Mouse (Mus musculus) lung, adult 18-20 months (tissue): ENCODE data around the gene Gstz1.

ENCODE experiments used
- DNase-seq, 2 experiments: peaks; one replicate each; pipeline ENCODE4 v3.0.0; 2022; ENCODE audit warnings: mixed read lengths in 2 of 2

Gstz1 gene

DNA sequence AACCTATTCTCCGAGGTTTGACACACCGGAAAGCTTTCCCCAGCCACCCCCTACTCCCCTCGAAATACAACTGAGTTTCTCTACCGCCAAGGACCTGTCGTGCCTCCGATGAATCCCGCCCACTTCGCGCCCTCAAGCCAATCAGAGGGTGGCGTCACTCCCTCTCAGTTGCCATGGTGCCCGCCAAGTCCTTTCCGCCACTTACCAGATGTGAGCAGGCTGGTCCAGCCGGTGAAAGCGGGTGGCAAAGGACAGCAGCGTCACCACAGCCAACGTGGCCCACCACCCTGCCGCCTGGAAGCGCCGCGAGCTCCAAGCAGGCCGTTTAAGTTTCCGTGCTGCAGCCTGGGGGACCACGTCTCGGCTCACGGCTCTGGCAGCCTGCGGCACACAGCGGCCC lies at the start of gene Gstz1:
Gene Gstz1, plus strand, starts transcription at position 200 of the 400 bp plus-strand sequence.
- DNase-seq: peak; percentile 94

DNA sequence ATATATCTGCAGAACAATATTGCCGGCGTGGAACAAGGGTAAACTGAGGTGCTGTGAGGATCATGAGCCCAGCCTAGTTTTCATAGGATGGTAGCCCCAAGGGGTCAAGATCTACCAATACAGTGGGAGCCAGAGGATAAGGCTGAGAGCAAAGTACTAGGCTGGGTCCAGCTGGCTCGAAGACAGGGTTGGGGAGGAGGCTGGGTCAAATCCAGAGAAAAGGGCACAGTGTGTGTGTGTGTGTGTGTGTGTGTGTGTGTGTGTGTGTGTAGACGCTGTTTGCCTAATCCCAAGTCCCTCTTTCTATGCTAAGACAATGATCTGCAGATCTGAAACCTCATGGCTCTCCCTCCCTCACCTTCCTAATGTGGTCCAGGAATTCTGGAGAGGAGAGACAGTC lies 46.6 kb upstream of the Gstz1 start:
- DNase-seq: no peak

DNA sequence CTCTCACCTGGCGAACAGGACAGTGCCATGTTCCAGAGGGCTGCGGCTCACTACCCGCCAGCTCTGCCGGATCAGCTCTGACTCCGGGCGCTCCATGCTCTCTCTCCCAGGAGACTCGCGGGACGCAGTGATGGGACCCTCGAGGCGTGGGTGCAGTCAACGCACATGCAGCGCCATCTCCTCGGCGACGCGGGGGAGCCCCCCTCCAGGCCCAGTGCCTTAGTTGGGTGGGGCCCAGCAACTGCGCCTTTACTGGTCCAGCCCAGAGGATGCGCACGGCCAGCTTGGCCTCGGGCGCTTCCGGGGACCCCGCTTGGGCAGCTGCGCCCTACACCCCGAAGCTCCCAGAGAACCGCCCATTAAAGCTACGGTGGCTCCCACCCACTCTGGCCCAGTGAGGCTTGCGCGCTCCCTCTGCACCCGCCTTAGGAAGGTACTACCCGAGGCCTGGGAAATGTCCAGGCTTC lies 44.8 kb upstream of the Gstz1 start, which contains the start of gene Ngb:
Gene Ngb, minus strand, starts transcription at position 375 of the 467 bp plus-strand sequence.
- peak in 1 of 2 experiments; percentile 5 for DNase-seq

DNA sequence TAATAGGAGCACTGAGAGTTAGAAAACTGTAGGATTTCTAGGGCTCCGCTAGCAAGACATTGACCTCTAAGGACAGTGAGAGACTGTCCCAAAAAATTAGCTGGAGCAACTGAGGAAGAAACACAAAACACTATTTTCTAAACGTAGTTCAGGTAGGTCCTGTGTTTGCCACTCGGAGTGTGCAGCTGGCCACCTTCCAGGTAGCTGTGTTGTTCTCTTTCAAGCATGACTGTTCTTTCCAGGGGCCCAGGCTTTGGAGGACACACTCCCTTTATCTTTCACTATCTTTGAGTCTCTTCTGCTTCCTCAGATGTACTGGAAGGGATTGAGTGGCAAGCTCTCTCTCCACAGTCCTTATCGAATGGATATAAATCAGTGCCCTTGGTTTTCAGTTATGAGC lies 43.5 kb upstream of the Gstz1 start:
- DNase-seq: no peak

DNA sequence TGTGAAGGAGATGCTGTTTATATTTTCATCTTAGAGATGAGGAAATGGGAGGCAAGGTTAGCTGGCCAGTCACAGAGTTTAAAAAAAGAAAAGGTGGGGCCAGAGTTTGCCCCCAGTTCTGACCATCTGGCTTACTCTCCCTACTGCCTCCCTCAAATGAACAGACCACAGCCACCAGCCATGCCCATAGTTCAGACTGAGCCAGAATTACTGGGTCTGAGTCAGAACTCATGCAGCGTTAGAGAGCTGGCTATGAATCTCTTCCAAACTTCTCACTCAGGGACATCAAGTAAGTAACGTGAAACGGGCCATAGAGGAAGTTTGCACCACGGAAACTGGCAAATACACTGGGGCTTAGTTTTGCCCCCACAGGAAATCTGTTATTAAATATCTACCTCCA lies 42.2 kb upstream of the Gstz1 start:
- no peak for DNase-seq

DNA sequence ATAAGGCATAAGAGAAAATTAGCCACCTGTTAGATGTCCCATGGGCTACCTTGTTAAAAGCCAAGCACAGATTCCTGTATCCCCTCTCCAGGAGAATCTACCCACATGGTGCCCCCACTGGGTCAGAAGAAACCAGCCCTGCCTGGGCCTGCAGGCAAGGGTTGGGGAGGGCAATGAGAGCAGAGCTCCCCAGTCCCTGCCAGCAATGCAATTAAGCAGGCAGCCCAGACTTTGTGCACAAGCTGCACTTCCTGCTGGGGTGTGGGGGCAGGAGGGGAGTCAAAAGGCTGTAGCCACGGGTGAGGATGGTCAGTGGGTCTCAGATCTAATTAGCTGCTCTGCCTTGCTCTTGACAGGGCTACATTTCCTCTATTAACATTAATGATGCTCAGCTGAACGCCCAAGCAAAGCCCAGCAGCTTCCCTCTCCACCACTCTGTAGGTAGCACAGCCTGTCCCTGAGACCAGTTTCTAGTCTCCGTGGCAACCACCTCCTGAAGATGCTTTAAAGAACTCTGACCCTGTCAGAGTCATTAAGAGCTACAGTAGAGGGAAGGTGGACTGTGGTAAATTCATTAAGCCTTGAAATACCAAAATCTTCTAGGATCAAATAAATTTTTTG lies 39.5 kb upstream of the Gstz1 start:
- no peak for DNase-seq

DNA sequence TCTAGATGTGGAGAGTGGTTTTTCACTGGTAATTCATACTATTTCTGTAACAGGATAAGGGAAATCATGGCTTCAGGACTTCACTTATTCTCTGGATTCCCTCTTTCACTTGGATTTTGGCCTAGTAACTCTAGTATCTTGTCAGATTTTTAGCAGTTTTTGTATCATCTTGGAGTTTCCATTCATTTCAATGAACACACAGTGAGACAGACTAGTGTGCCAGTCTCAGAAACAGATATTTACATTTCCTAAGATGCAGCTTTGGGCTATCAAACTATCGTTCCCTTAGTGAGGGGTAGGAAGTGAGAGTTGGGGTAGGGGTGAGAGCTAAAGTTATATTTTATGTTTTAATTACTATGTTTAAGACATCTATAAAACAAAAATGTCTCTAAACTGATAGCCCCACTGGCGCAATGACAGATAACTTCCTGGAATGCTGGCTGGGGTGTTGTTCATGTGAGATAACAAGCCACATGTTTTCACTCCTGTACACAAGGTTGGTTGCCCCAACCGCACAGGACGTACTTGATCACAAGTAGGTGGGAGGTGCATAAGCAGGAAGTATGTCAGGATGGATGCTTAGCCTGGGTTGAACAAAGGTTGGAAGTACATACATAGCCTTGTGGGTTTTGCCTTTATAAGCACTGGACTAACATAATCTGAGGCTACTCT lies 24.9 kb upstream of the Gstz1 start:
- DNase-seq: no peak

DNA sequence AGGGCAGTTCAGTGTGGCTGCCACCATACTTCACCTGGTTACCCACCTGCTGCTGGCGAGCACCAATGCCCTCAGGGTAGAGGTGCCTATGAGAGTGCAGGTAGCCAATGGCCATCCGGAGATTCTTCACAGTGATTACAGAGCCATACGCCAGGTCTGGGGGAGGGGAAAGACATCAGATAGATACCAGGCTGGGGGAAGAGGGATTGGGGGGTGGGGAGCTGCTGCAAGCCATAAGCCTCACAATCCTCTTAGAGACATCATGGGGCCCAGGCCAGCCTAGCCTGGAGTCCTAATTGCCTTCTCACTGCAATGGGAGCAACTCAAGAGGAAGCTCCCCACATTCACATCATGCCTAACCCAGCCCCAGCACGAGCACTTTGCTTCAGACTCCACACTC lies 19.7 kb upstream of the Gstz1 start:
- no peak for DNase-seq

DNA sequence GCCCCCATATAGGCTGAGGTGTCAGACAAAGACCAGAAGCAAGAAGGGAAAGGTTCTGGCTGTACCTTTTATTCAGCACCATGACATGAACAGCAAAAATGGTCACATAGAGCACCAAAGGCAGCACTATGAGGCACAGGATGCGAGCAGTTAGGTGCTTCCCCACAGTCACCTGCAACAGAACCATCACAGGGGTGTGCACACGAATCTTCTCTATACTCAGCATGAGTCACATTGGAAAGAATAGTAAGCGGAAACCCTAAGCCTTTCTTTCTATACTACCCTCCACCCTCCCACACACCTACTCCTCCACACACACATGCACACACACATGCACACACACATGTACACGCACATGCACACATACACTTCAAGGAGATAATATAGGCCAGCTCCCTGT lies 16.7 kb upstream of the Gstz1 start:
- no peak for DNase-seq

DNA sequence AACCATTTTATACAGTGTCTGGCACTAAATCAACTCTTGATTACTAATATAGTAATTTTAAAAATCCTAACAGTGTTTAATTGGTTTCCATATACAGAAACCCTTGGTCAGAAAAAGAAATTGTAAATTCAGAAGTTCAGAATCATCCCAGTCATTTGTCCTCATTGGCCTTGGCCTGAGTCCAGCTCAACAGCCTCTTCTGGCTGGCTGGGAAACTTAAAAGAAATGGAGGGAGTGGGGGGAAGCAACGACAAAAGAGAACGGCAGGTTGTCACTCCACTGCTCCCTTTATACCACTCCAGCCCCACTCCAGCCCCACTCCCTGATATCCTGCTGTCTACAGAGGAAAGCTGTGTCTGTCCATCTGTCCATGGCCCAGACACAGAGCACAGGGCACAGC lies 15.8 kb upstream of the Gstz1 start:
- DNase-seq: no peak

DNA sequence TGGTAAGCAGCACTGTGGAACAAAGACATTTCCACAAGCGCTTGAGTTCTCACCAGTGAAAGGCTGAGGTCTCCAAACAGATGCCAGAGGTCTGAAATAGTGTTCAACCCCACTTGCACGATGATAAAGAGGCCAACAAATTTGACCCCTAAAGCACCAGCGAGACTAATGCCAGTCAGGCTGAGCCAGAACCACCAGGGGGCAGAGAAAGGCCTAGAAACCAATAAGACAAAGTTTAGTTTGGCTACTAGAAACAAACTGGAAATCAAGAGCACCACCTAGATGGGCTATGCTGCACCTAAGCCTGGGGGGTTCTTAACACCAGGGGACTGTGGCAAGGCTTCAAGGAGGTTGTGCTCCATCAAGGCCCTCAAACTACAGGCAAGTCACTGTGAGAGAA lies 15.3 kb upstream of the Gstz1 start:
- peak in 1 of 2 experiments; percentile 28 for DNase-seq

DNA sequence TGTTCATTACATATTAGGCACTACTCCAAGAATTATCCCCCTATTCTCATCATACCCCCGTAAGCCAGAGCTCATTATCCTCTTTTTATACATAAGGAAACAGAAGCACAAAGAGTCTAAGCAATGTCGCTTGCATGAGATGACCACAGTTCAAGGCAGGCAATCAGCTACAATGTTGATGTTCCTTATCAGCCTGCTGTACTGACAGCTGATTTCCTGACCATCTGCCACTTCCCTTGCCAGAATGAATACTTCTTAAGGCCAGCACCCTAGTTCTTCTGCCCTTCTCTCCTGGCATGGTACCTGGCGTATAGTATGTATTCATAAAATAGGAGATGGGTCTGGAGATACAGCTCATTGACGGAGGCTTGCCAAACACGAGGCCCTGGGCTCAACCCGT lies 14.8 kb upstream of the Gstz1 start:
- peak in 1 of 2 experiments; percentile 5 for DNase-seq

DNA sequence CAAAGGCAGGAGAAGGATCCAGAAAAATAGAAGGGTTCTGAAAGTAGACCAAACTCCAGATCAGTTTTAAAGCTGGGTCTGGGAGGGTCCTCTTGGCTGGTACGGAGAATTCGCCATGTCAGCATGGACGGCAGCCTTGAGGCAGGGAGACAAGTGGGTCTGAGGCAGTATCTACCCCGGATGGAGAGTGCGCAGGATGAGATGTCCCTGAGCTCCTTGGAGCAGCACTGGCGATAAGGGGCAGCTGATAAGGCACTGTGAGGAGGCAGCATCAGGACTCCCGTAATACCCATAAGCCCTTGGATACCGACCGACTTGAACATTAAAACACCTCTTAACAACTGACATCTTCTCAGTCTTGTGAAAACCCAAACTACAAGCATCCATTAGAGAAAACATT lies 14.2 kb upstream of the Gstz1 start:
- DNase-seq: no peak

DNA sequence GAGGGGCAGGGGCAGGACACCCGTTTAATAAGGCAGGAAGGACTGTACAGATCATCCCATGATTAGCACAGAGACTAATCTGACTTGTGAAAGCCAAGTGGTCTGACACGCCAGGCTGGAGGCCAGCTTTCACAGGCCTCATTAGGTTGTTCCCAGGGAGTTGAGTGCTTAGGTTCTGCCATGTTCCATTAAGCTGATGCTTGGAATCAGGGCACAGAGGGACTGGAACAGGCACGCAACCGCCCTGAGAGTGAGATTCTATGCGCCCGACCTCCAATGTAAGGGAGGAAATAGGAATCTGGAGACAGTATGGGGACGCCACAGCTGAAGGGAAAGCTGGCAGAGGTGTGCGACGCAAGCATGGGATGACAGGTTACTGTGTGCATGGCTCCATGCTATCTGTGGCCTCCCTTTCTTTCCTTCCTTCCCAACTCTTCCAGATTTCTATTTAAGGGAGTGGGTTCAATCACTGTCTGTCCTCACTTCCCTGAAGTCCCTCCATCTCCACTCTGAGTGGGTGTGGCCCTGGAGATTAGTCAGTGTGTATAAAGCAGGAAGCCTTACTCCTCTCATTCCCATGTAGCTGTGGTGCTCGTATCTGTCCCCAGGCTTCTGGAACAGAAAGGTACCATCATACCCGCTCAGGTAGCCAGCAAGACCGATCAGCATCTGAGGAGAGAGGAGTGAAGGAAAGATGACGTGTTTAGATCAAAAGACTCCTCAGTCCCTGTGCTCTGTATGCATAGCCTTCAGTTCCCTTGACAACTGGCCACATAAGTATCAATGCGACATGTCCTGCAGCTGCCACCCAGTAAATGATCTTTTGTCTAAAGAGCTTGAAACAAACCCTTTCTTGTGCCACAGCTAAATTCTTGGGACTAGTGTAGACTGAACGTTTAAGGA lies 9.3 kb upstream of the Gstz1 start:
- no peak for DNase-seq

DNA sequence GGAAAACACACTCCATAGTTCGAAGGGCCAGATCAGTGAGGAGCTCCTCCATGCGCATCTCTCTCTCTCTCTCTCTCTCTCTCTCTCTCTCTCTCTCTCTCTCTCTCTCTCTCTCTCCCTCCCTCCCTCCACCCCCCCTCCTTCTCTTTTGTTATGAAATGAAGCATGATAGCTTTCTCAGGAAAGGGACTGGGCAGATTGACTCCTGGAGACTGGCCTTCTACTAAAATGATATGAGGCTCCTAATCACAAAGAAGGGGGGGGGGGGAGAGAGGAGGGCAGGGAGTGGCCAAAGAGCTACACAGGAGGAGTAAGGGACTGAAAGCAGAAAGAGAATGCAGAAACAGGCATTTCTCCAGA lies 8.6 kb upstream of the Gstz1 start:
- DNase-seq: no peak

DNA sequence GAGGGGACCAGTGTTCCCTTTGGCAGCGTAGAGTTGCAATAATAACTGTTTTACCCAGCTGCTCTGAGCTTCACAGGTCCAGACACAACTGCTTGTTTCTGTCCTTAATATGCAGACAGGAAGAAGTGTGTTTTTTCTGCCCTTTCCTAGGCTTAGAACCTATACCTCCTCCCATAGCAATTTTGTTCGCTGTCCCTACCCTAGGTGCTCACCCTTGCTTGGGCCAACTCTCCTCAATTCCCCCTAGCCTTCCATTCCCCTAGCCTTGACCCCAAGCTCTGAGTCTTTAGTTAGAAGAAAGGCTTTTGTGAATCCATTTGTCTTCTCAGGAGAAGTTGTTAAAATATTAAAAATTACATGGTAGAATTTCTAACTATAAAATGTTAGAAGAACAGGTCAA lies 8.2 kb upstream of the Gstz1 start:
- DNase-seq: no peak

DNA sequence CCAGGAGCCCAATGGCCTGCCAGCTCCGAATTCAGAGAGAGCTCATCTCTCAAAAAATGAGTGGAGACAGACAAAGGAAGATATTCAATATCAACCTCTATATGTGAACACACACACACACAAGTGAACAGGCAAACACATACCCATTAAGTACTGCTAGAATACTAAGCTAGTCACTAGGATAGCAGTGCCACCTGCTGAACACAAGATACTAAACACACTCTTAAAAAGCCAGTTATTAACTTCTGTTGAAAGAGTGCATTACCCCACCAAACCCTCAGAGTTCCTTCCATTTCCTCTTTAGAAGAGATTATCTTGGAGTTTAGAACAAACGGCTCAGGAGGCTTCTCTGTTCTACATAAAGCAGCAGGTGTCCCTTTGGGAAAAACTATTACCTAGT lies 4.8 kb upstream of the Gstz1 start:
- DNase-seq: no peak

DNA sequence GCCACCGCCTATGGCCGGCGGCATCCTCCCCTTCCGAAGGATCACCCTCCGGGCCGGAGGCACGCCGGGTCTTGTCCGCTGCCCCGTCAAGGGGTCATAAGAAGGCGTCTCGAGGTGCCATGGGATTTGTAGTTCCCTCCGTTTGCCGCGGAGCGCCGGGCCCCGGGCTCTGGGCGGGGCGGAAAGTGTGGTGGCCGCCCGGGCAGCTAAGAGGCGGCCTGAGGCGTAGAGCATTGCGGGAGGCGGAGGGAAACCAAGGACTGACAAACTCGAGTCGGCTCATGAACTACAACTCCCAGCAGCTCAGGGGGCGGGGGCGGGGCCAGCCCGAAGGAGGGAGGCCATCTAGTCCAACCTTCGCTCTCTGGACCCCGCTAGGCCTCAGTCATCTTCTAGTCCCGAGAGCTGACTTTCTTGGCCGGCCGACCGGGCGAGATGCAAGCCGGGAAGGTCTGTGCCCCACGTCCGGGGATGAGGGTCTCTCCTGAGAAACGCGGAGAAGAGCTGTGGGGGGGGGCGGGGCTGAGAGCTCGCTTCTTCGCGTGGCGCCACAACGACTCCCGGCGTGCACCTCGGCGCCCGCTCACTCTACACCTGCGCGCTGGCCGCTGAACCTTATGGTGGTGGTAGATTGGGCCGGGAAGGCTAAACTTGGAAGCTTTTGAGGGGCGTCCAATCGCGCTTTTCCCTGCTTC lies 577 bp downstream of the Gstz1 start, which contains the start of gene Pomt2:
Gene Pomt2, minus strand, starts transcription at position 574 of the 695 bp plus-strand sequence.
- DNase-seq: peak; percentile 97

DNA sequence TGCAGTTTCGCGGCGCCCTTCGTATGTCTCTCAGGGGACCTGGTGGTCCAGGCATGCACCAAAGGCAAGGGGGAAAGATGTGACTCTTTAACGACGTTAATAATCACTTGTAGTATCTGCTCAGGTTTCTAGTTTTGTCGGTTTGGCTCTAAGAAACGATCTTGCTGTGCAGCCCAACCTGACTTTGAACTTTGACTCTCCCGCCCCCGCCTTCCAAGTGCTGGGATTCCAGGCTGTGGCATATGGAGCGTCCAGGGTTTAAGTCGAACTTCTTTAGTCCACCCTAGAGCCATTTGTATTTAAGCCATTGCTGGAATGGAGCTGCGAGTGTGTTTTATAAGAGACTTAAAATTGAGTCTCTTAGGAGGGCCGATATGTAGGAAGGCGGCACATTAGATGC lies 1.2 kb downstream of the Gstz1 start:
- DNase-seq: peak in 1 of 2 experiments; percentile 12

DNA sequence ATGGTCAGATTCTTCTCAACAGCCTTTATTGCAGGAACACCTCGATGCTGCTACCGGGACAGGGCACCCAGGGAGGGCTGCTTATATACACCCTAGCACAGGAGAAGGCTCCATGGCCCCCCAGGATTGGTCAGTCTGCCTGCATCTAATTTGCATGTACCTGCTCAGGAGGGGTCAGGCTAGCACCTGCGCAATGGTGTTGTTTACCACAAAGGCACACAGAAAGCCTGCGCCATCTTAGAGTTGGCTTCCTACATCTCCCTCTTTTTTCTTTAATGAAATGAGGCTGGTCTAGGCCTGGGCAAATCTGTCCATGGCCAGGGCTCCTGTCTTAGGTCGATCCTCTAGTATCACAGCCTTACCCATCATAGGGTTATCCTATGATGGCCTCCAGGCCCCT lies 2.5 kb downstream of the Gstz1 start:
- no peak for DNase-seq

DNA sequence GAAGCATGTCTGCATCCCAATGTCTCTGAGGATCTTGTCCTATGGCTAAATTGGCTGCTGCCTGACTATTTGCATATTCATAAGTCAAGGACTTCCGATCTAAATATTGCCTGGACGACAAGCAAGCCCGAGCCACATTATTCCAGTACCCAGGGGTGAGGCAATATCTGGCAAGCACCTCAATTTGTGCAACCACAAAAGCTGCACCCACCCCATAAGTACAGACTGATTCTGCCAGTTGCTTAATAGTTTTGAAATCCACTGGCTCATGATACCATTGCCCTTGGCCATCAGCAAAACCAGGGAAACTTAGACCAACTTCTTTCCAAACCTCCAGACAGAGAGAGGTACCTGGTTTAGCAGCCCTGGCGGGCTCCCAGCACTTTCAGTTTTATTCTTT lies 7.5 kb downstream of the Gstz1 start:
- peak; percentile 74 to 84 for DNase-seq

DNA sequence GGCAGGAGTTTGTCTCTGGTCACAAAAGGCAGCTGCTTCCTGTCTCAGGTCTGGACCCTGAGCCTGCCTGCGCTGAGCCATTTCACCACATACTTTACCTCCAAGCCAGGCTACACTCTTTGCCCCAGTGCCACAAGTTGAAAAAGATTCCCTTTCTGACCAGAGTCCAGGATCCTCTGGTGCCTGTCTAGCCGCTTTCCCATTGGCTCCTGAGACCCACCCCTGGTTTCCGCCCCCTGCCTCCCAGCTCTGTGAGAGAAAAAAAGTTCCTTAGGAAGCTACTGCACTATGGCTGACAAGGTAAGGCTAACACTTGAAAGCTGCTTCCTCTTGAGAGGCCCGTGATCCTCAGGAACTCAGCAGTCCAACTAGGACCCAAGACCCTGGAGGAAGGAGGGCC lies 10.4 kb downstream of the Gstz1 start:
- peak; percentile 69 to 80 for DNase-seq

DNA sequence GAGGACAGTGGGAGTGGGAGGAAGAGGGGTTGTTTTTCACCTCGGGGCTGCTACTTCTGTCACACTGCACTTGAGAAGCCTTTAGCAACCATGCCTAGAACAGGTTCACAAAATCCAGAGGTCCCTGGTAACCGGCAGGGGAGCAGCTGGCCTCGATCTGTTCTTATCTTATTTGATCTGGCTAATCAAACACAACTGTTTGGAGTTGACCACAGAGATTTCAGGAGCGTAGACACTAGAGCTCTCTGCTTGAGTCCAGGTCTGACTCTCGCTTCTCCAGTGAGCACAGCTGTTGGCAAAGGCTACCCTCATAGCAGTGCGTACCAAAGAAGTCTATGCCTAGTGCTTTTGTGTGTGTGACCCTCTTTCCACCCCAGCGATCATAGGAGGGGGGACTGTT lies 11.1 kb downstream of the Gstz1 start:
- peak; percentile 55 to 74 for DNase-seq
